Mouse (Mus musculus) neural tube, embryonic 11.5 days (tissue): ENCODE results near the gene Cbl. TPM values are rescaled to one million over a fixed set of nuclear protein-coding genes. Genes with fewer than 3 reads are reported as not detected.

Experiments used
- ATAC-seq: fragments of 200-750 bp; cut with Nextera tagmentation; 2 replicates; pipeline ENCODE4 v1.8.0; 2017; ENCODE audit warnings: moderate number of reproducible peaks, mild to moderate bottlenecking, moderate TSS enrichment, moderate library complexity; ENCODE audit not compliant: insufficient read depth, low FRiP score, low TSS enrichment
- DNase-seq: peaks from one replicate; pipeline ENCODE4 v3.0.0-alpha.2; 2015; ENCODE audit warnings: low spot score
- H3K27ac ChIP-seq: fragments of 300-500 bp; sonication (generic); 2 replicates; pipeline ENCODE4 v1.5.1; 2014; ENCODE audit warnings: low read depth, mild to moderate bottlenecking, low read length
- H3K27me3 ChIP-seq: fragments of 300-500 bp; sonication (generic); 2 replicates; pipeline ENCODE4 v1.6.1; 2014; ENCODE audit warnings: mild to moderate bottlenecking, low read length, mixed read lengths; ENCODE audit not compliant: control insufficient read depth, insufficient read depth
- H3K36me3 ChIP-seq: fragments of 300-500 bp; sonication (generic); 2 replicates; pipeline ENCODE4 v1.6.1; 2014; ENCODE audit warnings: mild to moderate bottlenecking, low read length, moderate library complexity, mixed read lengths; ENCODE audit not compliant: control insufficient read depth, insufficient read depth
- H3K4me1 ChIP-seq: fragments of 300-500 bp; sonication (generic); 2 replicates; pipeline ENCODE4 v1.6.1; 2014; ENCODE audit warnings: low read length, mixed read lengths; ENCODE audit not compliant: control insufficient read depth, insufficient read depth
- H3K4me2 ChIP-seq: fragments of 300-500 bp; sonication (generic); 2 replicates; pipeline ENCODE4 v1.6.1; 2014; ENCODE audit warnings: low read depth, mild to moderate bottlenecking, moderate library complexity
- H3K4me3 ChIP-seq: fragments of 300-500 bp; sonication (generic); 2 replicates; pipeline ENCODE4 v1.5.1; 2014; ENCODE audit warnings: low read depth, low read length
- H3K9ac ChIP-seq: fragments of 300-500 bp; sonication (generic); 2 replicates; pipeline ENCODE4 v1.6.1; 2014; ENCODE audit warnings: mild to moderate bottlenecking, low read length
- H3K9me3 ChIP-seq: fragments of 300-500 bp; sonication (generic); 2 replicates; pipeline ENCODE4 v1.6.1; 2016; ENCODE audit warnings: low read length; ENCODE audit not compliant: control insufficient read depth
- WGBS: fragments of 180-500 bp; shearing (Covaris S2); extraction: QIAGEN DNeasy Blood & Tissue Kit; methylation state at CpG from one replicate; pipeline ENCODE4 v1.1.7; 2014; 5-methylcytosine and 5-hydroxymethylcytosine counted together
- polyA plus RNA-seq: library from polyadenylated mRNA; unstranded; fragments of >200 nt; fragmentation: Nextera tagmentation; extraction: Ambion mirVana; gene quantifications from 2 replicates; pipeline ENCODE4 v1.2.1, GENCODE M21; 2014

Gene Cbl
- 19.1 and 22.2 TPM in 2 replicates for polyA plus RNA-seq

DNA sequence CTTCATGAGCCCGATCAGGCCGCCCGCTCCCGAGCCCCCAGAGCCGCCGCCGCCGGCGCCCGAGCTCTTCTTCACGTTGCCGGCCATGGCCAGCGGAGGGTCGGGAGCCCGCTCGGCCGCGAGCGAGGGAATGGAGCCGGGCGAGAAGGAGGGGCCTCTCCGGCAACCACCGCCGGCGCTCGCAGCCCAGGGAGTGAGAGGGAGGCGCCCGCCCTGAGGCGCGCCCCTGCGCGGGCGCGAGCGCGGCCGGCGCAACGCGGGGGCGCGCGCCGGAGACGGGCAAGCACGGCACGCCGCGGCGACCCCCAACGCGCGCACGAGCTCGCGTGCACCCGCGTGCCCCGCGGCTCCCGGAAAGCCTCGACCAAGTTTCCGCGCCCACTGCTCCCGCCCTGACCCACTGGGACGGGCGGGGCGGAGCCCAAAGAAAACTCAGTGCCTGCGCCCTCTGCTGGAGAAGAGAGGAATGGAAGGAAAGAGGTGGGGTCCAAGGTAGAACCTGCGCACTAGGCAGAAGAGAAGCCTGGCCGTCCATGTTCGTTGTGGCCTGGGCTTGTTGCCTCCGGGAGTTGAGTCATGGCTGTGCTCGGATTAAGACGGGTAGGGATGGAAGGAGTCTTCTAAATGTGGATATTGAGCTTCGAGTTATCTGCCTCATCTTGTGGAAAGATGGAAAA lies at the start of gene Cbl:
Gene Cbl, minus strand, starts transcription at position 248 of the 677 bp plus-strand sequence.
- peak within 1 kb of the TSS; percentile 89 for H3K27ac ChIP-seq
- H3K4me1 ChIP-seq = peaks cover 12% of the 10 kb centered on the region
- WGBS = under 1% methylated on average over 52 of the region's 76 CpGs
- ATAC-seq (peak; percentile 90), DNase-seq (peak; percentile 99)
- peak within 1 kb of the TSS; percentile 87 for H3K9ac ChIP-seq
- peak within 1 kb of the TSS; percentile 57 for H3K4me2 ChIP-seq
- H3K9me3 ChIP-seq = no peaks in the 10 kb centered on the region
- H3K4me3 ChIP-seq = peak within 1 kb of the TSS; percentile 91
- no peaks in the 10 kb centered on the region for H3K27me3 ChIP-seq
- no peaks in the 10 kb centered on the region for H3K36me3 ChIP-seq

- WGBS = 66% methylated on average over 5 of the region's 5 CpGs
- ATAC-seq = no peak
- Histone ChIP-seq H3K4me2 (no peak overlapping the region), H3K9ac (no peak overlapping the region), H3K27ac (no peak overlapping the region), H3K4me1 (peaks cover 6% of the 10 kb centered on the region), H3K4me3 (no peak overlapping the region), H3K27me3 (peaks cover 12% of the 10 kb centered on the region; the same call in 1 of the 2 replicates), H3K36me3 (no peaks in the 10 kb centered on the region), H3K9me3 (no peaks in the 10 kb centered on the region)
- DNase-seq = no peak
Observed at GRCm38 (mm10) chr9:44283183-44283582, 49.3 kb upstream of the Cbl start.

- no peak for ATAC-seq
- Histone ChIP-seq H3K4me1 (no peaks in the 10 kb centered on the region; the same call in 1 of the 2 replicates), H3K27me3 (no peaks in the 10 kb centered on the region), H3K4me3 (no peak overlapping the region), H3K4me2 (no peak overlapping the region), H3K9me3 (no peaks in the 10 kb centered on the region), H3K36me3 (no peaks in the 10 kb centered on the region), H3K27ac (no peak overlapping the region), H3K9ac (no peak overlapping the region)
- no peak for DNase-seq
- 94% methylated on average over 4 of the region's 4 CpGs for WGBS
Observed at GRCm38 (mm10) chr9:44269973-44270372, 36.1 kb upstream of the Cbl start.

- H3K36me3 ChIP-seq = no peaks in the 10 kb centered on the region
- no peaks in the 10 kb centered on the region for H3K27me3 ChIP-seq
- H3K4me1 ChIP-seq = no peaks in the 10 kb centered on the region; the same call in 1 of the 2 replicates
- ATAC-seq (no peak), DNase-seq (no peak)
- WGBS = 79% methylated on average over 3 of the region's 3 CpGs
- H3K9me3 ChIP-seq = no peaks in the 10 kb centered on the region
- H3K27ac ChIP-seq = no peak overlapping the region
- no peak overlapping the region for H3K4me2 ChIP-seq
- H3K4me3 ChIP-seq = no peak overlapping the region
- no peak overlapping the region for H3K9ac ChIP-seq
Observed at GRCm38 (mm10) chr9:44269077-44269476, 35.2 kb upstream of the Cbl start.

DNA sequence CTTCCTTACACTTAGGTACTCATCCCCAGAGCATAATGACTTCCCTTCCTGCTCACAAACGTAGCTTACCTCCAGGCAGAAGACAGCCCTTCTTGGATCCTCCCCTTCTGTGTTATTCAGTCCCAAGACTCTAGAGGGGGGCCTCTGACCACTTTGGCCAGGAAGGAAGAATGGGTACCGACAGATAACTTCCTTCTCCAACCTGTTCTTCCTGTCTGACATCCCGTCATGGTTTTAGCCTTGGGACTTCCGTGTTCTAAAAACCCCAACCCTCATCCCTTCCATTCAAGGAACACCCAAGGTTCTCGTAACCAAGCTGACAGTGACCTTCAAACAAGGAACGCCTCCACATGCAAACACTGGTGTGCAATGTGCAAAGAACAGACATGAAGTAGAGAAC lies 34.6 kb upstream of the Cbl start, which contains the start of gene Nlrx1:
Gene Nlrx1, minus strand, starts transcription at position 168 of the 400 bp plus-strand sequence.
- no peaks in the 10 kb centered on the region for H3K27me3 ChIP-seq
- no peak for ATAC-seq
- no peak within 1 kb of the TSS for H3K27ac ChIP-seq
- no peaks in the 10 kb centered on the region; the same call in 1 of the 2 replicates for H3K4me1 ChIP-seq
- H3K36me3 ChIP-seq = no peaks in the 10 kb centered on the region
- peak within 1 kb of the TSS; percentile 31 for H3K4me3 ChIP-seq
- no peaks in the 10 kb centered on the region for H3K9me3 ChIP-seq
- H3K9ac ChIP-seq = peak within 1 kb of the TSS; percentile 75
- no peak for DNase-seq
- H3K4me2 ChIP-seq = peak within 1 kb of the TSS; percentile 54
- 84% methylated on average over 6 of the region's 6 CpGs for WGBS

DNA sequence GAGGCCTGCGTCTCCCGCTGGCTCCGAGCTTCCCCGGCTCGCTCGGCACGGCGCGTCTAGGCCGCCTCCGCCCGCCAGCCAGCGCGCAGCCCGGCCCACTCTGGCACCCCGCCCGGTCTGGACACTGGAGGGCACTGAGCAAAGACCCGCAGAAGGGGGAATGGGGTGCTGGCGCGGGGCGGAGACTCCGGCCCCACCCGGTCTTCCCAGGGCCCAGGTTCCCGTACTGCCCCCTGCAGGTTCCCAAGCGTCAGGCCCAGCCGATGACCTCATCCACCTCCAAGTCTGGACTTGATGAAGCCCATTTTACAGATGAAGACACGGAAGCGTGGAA lies 34.1 kb upstream of the Cbl start:
- Histone ChIP-seq H3K4me2 (peak overlapping the region; percentile 54), H3K9ac (peak overlapping the region; percentile 75), H3K27ac (no peak overlapping the region), H3K4me1 (no peaks in the 10 kb centered on the region; the same call in 1 of the 2 replicates), H3K4me3 (peak overlapping the region; percentile 31), H3K27me3 (no peaks in the 10 kb centered on the region), H3K36me3 (no peaks in the 10 kb centered on the region), H3K9me3 (no peaks in the 10 kb centered on the region)
- DNase-seq (peak; percentile 80), ATAC-seq (peak; percentile 71)
- 5% methylated on average over 28 of the region's 28 CpGs for WGBS

DNA sequence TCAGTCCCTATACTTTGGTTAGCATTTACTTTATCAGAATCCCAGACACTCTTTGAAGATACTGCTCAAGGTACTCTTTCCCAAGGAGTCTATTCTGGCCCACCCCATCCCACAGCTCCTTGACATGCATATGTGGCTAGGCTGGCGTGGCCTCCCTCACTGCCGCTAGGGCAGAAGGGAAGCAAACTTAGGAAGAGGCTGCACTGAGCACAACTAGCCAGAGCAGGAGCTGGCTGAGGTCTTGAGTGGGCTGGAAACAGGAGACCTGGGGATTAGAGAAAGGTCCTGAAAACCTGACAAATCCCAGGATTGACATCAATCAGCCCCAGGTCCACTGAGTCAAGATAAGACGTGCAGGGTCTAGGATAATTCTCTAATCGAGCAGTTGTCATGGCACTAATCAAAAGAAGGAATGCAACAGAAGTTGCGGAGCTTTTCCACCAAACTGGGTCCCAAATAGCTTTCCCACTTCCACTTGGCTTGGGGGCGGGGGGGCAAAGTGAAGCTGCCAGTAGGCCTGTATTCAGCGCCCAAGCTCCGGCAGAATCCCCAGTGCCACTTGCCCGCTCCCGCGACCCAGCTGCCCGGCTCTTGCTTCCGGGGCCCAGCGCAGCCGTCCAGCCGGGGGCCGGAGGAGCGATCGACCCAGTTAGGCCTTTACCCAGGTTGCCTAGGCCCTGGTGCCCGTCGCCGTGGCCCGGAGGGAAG lies 33.6 kb upstream of the Cbl start:
- H3K36me3 ChIP-seq = no peaks in the 10 kb centered on the region
- no peaks in the 10 kb centered on the region; the same call in 1 of the 2 replicates for H3K4me1 ChIP-seq
- 12% methylated on average over 23 of the region's 23 CpGs for WGBS
- no peaks in the 10 kb centered on the region for H3K9me3 ChIP-seq
- peak overlapping the region; percentile 75 for H3K9ac ChIP-seq
- H3K4me3 ChIP-seq = peak overlapping the region; percentile 31
- H3K27me3 ChIP-seq = no peaks in the 10 kb centered on the region
- no peak overlapping the region for H3K27ac ChIP-seq
- H3K4me2 ChIP-seq = peak overlapping the region; percentile 54
- no peak for DNase-seq
- ATAC-seq = peak; percentile 35

- H3K4me2 ChIP-seq = no peak overlapping the region
- DNase-seq (no peak), ATAC-seq (no peak)
- WGBS = 64% methylated on average over 8 of the region's 8 CpGs
- H3K4me3 ChIP-seq = no peak overlapping the region
- no peaks in the 10 kb centered on the region for H3K9me3 ChIP-seq
- no peaks in the 10 kb centered on the region for H3K36me3 ChIP-seq
- H3K27me3 ChIP-seq = no peaks in the 10 kb centered on the region
- H3K9ac ChIP-seq = no peak overlapping the region
- H3K4me1 ChIP-seq = no peaks in the 10 kb centered on the region; the same call in 1 of the 2 replicates
- no peak overlapping the region for H3K27ac ChIP-seq
Observed at GRCm38 (mm10) chr9:44266478-44267226, 32.8 kb upstream of the Cbl start.
